Mouse (Mus musculus) heart, postnatal 25 days (tissue): ENCODE measurements around the gene Fam173a. TPM values are rescaled to one million over a fixed set of nuclear protein-coding genes. Genes with fewer than 3 reads are reported as not detected.
"Not testable (repeated sequence)": the region's sequence is repeated elsewhere in the genome, so short reads cannot be mapped to it uniquely, and the experiment has no call there.

Source experiments
- DNase-seq: peaks from one replicate; pipeline ENCODE4 v3.0.0; 2022; ENCODE audit warnings: low spot score
- intact Hi-C: fragments of 180-260 bp; cut with DNase I; formaldehyde crosslinking; loops from one replicate; pipeline ENCODE4 v1.15.1; 2025
- total RNA-seq, 2 experiments: library from RNA; stranded (reverse); gene quantifications; 2 replicates each; pipeline ENCODE4 v1.2.3; 2021

Gene Fam173a
- total RNA-seq, 2 experiments from 2014 or later = 35.4 to 36.0 TPM

GRCm38 (mm10) chr17:25808028-25808427 lies 15.3 kb upstream of the Fam173a start:
- no peak for DNase-seq
- intact Hi-C loops = loop anchor here (10.0 kb wide), 1 partner anchor 333 kb away; no protein-coding TSS in a partner anchor

- intact Hi-C loops = loop anchor here (10.0 kb wide), 1 partner anchor 333 kb away; no protein-coding TSS in a partner anchor
- not testable (repeated sequence) for DNase-seq
Measured at GRCm38 (mm10) chr17:25807452-25807851, 14.8 kb upstream of the Fam173a start.

GRCm38 (mm10) chr17:25806507-25806906 lies 13.8 kb upstream of the Fam173a start:
- intact Hi-C loops = loop anchor here (10.0 kb wide), 1 partner anchor 332 kb away; no protein-coding TSS in a partner anchor
- DNase-seq = no peak

GRCm38 (mm10) chr17:25802825-25803517 lies 10.3 kb upstream of the Fam173a start:
- DNase-seq = no peak
- intact Hi-C loops = loop anchor here (10.0 kb wide), 1 partner anchor 328 kb away; no protein-coding TSS in a partner anchor

GRCm38 (mm10) chr17:25801029-25801428 lies 8.3 kb upstream of the Fam173a start:
- intact Hi-C loops = loop anchor here (1.0 to 10.0 kb wide), 3 partner anchors 28 to 326 kb away; partner anchors contain the start of gene Narfl
- no peak for DNase-seq

- intact Hi-C loops = loop anchor here (2.0 kb wide), 1 partner anchor 26 kb away; the partner anchor contains the start of gene Wdr24
- DNase-seq = peak; percentile 84
Measured at GRCm38 (mm10) chr17:25796951-25797369, 4.3 kb upstream of the Fam173a start, which contains the start of gene Metrn. Gene Metrn (minus strand): TSS chr17:25797136.

- intact Hi-C loops = loop anchor here (2.0 kb wide), 1 partner anchor 27 kb away; the partner anchor contains the start of gene Wdr24
- no peak for DNase-seq
Measured at GRCm38 (mm10) chr17:25796211-25796771, 3.6 kb upstream of the Fam173a start.

GRCm38 (mm10) chr17:25795609-25796092 lies 3.0 kb upstream of the Fam173a start, which contains the start of gene AC134908.4:
Gene AC134908.4 (minus strand): TSS chr17:25795659.
- DNase-seq = no peak
- intact Hi-C loops = loop anchor here (2.0 kb wide), 1 partner anchor 27 kb away; the partner anchor contains the start of gene Wdr24

- DNase-seq = no peak
- intact Hi-C loops = no loop called here
Measured at GRCm38 (mm10) chr17:25794998-25795397, 2.3 kb upstream of the Fam173a start.

- intact Hi-C loops = no loop called here
- no peak for DNase-seq
Measured at GRCm38 (mm10) chr17:25794197-25794596, 1.5 kb upstream of the Fam173a start.

- peak; percentile 65 for DNase-seq
- intact Hi-C loops = no loop called here
Measured at GRCm38 (mm10) chr17:25791843-25792527, 716 bp downstream of the Fam173a start.

GRCm38 (mm10) chr17:25791320-25791842 lies 1.3 kb downstream of the Fam173a start:
- no peak for DNase-seq
- intact Hi-C loops = no loop called here

- intact Hi-C loops = no loop called here
- DNase-seq = no peak
Measured at GRCm38 (mm10) chr17:25786781-25787504, 5.8 kb downstream of the Fam173a start.

- no peak for DNase-seq
- intact Hi-C loops = no loop called here
Measured at GRCm38 (mm10) chr17:25786280-25786679, 6.4 kb downstream of the Fam173a start, which contains the start of gene Ccdc78. Gene Ccdc78 (plus strand): TSS chr17:25786580.

- intact Hi-C loops = no loop called here
- peak; percentile 89 for DNase-seq
Measured at GRCm38 (mm10) chr17:25785281-25785745, 7.4 kb downstream of the Fam173a start, which contains the start of gene Haghl. Gene Haghl (minus strand): TSS chr17:25785673.

GRCm38 (mm10) chr17:25783861-25784574 lies 8.7 kb downstream of the Fam173a start:
- DNase-seq = no peak
- intact Hi-C loops = no loop called here

GRCm38 (mm10) chr17:25783086-25783485 lies 9.6 kb downstream of the Fam173a start:
- intact Hi-C loops = no loop called here
- no peak for DNase-seq

GRCm38 (mm10) chr17:25781339-25781738 lies 11.4 kb downstream of the Fam173a start:
- intact Hi-C loops = no loop called here
- DNase-seq = no peak
